Mouse (Mus musculus) testis, adult 2 months (tissue): ENCODE measurements around the gene Klk1b8.
"Not testable (repeated sequence)": the region's sequence is repeated elsewhere in the genome, so short reads cannot be mapped to it uniquely, and the experiment has no call there.

Experiments
- CTCF ChIP-seq: fragments of 200-500 bp; IDR thresholded peaks from 2 replicates; pipeline ENCODE4 v1.5.1; 2012; ENCODE audit warnings: low read depth, mild to moderate bottlenecking, inconsistent platforms, low read length, moderate library complexity; ENCODE audit not compliant: control insufficient read depth, insufficient read depth, insufficient replicate concordance
- POLR2A ChIP-seq: fragments of 200-500 bp; IDR thresholded peaks from 2 replicates; pipeline ENCODE4 v1.6.1; 2012; ENCODE audit warnings: low read depth, mild to moderate bottlenecking, inconsistent platforms, low read length, moderate library complexity; ENCODE audit not compliant: control insufficient read depth

DNA sequence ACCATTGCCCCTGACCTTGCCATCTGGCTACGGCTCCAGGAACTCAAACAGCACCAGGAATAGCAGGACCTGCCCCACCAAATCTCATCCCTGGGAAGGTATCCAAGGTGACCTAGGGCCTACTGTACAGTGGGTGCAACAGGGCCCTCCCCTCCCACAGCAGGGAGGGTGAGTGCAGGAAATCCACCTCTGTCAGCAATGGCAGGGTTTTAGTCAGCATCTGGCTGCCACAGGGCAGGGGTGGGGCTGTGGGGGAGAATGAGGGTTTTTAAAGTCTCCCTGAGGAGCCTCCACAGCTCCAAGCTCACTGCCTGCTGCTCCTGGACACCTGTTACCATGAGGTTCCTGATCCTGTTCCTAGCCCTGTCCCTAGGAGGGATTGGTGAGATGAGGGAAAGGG, 25.3 kb downstream of the Klk1b8 start, which contains the start of gene Klk1b9:
- not testable (repeated sequence) for TF ChIP-seq CTCF, POLR2A
